Mouse (Mus musculus) liver, embryonic 14.5 days (tissue): ENCODE measurements around the gene Arhgap21.

ENCODE experiments used
- CTCF ChIP-seq: IDR thresholded peaks from 2 replicates; pipeline ENCODE4 v1.5.1; 2016; ENCODE audit warnings: antibody characterized with exemption, low read depth, control low read depth
- EP300 ChIP-seq: IDR thresholded peaks from 2 replicates; pipeline ENCODE4 v1.6.1; 2016; ENCODE audit warnings: antibody characterized with exemption, low read depth

- TF ChIP-seq CTCF (no peak), EP300 (no peak)
These were observed 150.5 kb downstream of the Arhgap21 start for GRCm38 (mm10) chr2:20818226-20818625.
